Mouse (Mus musculus) left cerebral cortex, postnatal 14 days (tissue): ENCODE measurements around the gene Dennd1a. TPM values are rescaled to one million over a fixed set of nuclear protein-coding genes. Genes with fewer than 3 reads are reported as not detected.
A peak's percentile ranks its signal among the peaks of the same experiment; 100 is the strongest.

ENCODE experiments used
- DNase-seq, 2 experiments: peaks; one replicate each; pipeline ENCODE4 v3.0.0; 2021 to 2022; ENCODE audit warnings: low spot score in 2 of 2, mixed read lengths in 1 of 2
- intact Hi-C: fragments of 180-260 bp; cut with DNase I; formaldehyde crosslinking; loops from one replicate; pipeline ENCODE4 v1.15.1; 2025
- total RNA-seq, 2 experiments: library from RNA; stranded (reverse); gene quantifications; 2 replicates each; pipeline ENCODE4 v1.2.3; 2021

Gene Dennd1a
- total RNA-seq, 2 experiments from 2014 or later = 68.5 to 70.1 TPM

DNA sequence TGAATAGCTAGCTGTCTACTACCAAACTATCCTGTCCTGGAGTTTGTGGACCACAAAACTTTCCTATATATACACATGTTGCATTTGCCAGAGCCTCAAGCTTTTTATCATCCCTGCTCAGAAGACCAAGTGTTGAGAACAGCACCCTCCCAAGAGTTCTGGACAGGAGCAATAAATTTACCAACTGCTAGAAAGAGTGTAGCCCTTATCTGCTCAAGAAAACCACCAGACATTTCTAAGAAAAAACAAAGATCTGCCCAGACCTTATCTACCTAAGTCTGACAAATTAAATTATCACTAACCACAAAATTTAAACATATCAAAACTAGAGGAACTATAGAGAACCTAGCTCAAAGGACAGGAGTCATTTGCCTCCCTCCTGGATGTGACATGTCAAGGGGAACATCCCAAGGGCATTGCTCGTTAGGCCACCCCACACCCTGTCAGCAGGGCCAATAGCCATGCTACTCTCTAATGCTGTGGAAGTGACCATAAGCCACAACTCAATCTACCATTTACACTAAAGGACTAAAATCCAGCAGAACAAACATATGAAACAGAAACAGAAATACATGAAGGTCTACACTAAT, 154.9 kb downstream of the Dennd1a start:
- intact Hi-C loops = no loop called here
- no peak for DNase-seq

DNA sequence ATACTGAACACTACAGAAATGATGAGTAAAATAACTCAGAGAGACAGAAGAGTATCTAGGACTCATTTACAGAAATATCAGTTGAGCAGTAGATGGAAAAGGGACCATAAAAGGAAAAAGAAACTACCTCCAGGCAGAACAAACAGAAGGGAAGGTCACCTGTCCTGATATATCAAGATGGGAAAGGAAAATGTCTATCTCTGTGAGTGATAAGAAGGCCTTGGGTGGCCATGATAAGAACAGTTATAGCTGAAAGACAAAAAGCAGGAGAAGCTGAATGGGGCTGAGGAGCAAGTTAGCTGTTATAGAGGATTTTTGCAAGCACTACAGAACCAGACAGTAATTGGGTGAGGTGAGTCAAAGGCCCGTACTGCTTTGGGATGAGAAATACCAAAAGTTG, 155.7 kb downstream of the Dennd1a start:
- no peak for DNase-seq
- intact Hi-C loops = no loop called here

DNA sequence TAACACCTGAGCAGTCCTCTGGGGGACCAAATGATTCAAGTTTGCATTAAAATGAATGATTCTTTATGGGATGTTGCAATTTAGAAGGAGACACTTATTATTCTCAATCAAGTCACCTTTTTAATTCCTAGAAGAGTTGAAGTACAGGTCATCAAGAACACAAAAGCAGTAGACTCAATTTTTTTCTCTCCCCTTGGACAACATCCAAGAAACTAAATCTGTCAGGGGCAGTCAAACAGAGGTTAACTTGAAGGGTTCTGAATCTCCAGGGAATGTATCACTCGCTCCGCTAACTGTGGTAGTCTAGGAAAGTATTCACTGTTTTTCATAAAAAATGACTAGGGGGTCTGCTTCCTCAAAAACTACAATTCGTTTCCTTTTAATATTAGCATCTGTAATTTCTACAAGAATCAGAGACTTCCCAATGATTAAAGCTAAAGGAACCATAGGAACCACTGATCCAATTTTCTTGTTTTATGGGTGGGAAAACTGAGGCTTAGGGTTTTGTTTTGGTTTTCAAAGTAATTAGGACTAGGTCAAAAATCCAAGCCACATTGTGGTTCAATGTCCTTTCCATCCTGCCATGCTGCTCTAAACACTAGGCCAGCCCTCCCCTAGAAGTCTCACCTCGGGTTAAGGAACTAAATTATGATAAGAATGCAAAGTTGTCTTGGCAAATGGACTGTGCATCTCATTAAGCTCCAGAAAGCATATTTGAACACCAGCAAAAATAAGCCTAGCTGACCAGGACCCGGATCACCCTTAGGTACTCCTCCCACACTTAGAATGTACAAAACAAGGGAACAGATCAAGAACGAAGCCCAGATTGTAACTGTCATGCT, 157.0 kb downstream of the Dennd1a start:
- DNase-seq = no peak
- intact Hi-C loops = no loop called here

DNA sequence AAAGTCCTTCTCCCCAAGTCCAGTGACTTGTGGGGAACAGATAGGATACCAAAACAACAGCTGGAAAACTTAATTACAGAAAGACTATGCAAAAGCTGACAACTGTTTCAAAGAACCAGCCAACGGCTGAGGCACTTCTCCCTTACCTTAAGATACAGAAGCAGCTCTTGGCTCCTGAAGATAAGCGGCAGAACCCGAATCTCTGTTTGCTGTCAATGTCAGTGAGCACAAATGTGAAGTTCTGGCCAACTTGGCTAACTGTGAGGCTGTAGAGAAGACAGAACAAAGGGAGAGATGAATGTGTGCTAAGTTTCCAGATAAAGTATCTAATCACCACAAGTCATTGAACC, 160.8 kb downstream of the Dennd1a start:
- DNase-seq = no peak
- intact Hi-C loops = no loop called here

DNA sequence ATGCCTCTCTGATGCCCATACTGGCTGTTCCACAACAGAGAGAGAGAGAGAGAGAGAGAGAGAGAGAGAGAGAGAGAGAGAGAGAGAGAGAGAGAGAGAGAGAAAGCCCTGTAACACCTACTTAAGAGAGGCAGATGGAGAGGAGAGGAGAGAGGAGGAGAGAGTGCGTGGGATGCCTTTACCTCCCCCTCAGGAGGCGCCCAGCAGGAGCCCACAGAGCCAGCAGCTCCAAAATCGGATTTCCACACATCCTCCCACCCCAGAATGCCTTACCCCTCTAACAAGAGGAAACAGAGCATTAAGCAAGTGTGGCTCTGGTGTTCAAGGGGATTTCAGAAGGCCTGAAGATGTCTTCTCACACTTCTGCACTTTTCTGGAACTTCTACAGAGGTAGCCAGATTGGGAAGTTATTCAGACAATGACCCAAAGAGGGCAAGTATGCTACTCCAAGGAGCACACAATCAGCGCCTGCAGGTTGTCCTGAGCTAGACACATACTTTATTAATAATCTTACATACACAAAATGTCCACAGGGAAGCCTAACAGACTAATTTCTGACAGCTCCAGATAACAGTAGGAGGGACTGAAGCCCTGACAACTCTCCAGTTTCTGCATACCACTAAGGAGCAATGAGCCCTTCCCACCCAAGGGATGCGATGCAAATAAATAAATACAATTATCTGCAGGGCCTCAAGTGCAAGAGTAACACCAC, 161.4 kb downstream of the Dennd1a start:
- DNase-seq = no peak
- intact Hi-C loops = no loop called here

DNA sequence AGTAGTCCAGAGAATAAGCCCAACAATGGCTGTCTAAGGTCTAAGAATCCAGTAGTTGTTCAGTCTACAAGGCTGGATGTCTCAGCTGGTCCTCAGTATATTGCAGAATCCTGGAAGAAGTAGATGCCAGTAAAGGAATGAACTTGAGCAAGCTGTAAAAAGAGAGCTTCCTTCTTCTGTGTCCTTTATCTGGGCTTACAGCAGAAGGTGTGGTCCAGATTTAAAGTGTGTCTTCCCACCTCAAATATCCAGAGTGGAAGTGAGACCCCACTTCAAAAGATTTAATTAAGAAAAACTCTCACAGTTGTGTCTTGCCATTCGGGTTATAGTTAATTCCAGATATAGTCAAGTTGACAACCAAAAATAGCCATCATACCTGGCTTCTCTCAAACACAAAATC, 162.5 kb downstream of the Dennd1a start:
- intact Hi-C loops = no loop called here
- no peak for DNase-seq

DNA sequence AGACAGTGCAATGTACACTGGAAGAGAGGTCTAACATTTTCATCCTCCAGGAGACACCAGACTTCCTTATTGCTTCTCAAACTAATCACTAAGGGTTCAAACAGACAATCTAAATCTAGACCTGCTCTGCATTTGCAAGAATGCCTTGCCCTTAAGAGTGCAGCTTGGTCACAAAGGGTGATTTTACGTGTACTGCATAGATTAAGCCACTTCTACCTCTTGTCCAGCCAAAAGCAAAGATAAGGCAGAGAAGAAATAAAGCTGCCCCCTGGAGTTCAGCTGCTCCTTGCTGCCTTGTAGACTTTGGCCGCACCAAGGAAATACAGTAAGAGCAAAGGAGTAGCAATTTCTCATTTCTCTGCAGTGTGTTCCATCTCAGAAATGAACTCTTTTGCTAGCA, 172.2 kb downstream of the Dennd1a start:
- intact Hi-C loops = no loop called here
- DNase-seq = no peak

DNA sequence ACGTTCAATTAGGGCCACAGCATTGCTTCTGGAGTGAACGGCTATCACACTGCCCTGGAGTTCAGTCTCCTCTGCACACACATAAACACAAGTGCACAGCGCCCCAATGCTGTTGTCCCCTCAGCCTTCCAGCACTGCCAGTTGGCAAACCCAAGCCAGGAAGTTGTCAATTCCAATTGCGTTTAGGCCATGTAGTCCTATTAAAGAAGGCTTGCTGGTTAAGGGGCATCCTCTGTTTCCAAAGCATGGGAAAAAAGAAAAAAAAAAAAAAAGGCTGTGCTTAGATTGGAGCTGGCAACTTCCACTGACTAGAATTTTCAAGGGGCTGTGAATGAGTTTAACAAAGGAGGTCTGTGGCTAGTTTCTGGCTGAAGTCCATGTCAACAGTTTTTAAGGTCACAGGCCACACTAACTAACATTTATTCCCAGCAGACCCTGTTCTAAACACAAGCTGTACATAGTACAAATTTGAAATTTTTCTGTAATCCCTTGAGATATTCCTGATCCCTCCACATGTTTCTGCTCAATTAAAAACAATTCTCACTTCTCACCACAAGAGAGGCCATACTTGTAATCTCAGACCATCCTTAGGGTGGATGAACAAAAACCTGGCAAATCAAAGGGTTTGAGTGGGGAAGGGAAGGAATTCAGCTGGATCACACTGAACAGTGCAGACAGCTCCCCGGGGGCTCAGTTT, 175.4 kb downstream of the Dennd1a start:
- DNase-seq = peak; percentile 26 to 31
- intact Hi-C loops = no loop called here

DNA sequence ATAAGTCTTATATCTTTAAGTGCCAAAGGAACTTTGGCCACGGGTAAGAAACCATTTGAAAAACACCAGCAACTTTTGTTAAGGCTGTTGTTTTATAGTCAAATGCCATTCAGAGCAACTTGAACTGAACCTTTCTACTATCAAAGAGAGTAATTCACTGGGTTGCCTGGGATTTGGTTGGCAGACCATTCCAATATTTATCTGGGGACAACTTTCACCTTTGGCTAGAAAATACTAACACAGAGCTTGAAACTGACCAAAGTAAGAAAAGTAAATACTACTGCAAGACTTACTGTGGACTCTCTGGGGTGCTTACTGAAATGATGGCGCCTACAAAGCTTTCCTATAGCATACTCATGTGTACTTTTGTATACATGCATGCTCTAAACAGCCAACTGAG, 178.6 kb downstream of the Dennd1a start:
- DNase-seq = no peak

DNA sequence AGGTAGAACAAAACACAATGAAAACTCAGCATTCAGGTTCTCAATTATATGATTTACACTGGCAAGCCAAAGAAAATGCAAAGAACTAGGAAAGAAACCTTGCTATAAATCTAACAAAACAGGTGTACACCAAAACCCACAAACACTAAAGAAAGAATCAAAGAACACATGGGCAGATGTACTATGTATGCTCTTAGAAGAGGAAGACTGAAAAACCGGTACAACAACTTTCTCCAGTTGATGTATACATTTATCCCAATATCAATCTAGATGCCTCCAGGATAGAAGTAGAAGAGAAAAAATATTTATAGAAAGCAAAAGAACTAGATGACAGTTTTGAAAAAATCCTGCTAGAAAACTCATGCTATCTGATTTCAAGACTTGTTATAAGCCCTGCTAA, 184.5 kb downstream of the Dennd1a start:
- intact Hi-C loops = no loop called here
- DNase-seq = no peak

More for the DNA sequence above, 178.6 kb downstream of the Dennd1a start:
- intact Hi-C loops = no loop called here

DNA sequence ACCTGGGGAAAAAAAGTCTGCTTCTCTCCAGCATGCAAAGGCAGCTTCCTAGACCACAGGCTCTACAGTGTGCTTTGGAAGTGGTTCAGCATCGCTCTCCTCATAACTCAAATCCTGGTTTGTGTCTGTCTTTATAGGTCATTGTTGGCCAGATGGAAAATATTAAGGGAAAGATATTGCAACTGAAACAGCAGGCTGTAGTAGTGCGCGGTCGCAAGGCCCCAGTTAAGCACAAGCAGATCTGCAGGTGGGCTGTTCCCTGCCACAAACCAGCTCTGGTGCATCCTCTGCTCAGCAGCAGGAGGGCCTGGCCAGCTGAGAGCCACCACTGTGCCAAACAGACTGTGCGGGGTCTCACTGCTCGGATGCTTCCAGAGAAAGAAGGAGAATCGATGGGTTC, 186.9 kb downstream of the Dennd1a start:
- DNase-seq = no peak
- intact Hi-C loops = no loop called here

DNA sequence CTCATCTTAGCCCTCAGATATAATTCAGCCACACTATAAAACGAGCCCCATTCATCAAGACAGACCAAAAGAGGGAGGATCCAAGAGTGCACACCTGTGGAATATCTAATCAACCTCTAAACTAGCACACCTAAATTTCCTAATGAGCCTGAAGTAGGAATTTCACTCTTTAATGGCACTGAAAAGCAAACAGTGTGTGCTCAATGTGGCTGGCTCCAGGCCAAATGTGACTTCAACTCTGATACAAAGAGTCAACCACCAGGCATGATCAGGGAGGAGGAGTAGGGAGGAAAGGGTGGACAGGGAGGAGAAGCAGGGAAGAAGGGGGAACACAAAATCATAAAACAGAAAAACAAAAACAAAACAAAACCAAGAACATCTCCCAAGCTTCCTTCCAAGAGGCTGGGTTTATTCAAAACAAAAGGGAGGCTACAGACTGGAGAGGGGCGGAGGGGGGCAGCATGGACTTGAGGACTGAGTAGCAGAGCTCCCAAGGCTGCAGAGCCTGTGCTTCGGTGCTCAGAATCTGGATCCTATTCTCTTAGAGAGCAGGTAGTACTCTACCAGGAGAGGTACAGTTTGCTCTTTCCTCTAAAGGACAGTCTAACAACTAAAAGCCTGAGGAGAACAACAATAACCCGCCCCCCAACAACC, 187.9 kb downstream of the Dennd1a start:
- intact Hi-C loops = no loop called here
- no peak for DNase-seq

DNA sequence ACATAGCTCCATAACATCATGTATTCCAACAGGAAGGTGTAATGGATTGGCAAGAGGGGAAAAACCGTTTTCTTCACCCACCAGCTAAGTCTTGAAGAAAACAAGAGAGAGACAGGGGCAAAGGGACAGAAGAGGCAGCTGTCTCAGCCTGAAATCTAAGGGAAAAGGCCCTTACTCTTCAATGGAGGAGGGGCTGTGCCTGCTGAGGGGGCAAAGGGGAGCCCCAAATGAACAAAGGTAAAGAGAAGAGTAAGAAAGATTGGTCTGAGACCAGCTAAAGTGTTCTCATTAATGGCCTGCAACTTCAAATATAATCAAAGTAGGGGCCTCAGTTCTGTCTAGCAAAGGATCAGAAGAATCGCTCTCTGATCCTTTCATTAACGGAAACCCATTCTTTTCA, 189.7 kb downstream of the Dennd1a start:
- DNase-seq = no peak
- intact Hi-C loops = no loop called here

DNA sequence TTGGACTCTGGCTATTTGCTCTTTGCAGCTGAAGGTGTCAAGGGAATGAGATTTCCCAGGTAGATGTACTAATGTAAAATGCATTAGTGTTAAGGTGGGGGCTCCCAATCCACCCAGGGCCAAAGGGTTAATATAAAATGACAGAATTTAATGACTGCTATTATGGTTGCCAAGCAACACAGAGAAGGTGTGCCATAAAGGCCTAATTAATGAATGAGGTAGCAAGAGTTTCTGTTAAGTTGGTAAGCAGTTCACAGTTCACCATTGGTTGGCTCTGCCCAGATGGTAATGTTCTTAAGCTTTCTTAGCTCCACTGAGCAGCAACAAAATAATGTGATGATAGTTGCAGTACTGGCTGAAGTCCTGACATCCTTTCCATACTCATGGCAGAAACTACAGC, 190.9 kb downstream of the Dennd1a start:
- intact Hi-C loops = no loop called here

DNA sequence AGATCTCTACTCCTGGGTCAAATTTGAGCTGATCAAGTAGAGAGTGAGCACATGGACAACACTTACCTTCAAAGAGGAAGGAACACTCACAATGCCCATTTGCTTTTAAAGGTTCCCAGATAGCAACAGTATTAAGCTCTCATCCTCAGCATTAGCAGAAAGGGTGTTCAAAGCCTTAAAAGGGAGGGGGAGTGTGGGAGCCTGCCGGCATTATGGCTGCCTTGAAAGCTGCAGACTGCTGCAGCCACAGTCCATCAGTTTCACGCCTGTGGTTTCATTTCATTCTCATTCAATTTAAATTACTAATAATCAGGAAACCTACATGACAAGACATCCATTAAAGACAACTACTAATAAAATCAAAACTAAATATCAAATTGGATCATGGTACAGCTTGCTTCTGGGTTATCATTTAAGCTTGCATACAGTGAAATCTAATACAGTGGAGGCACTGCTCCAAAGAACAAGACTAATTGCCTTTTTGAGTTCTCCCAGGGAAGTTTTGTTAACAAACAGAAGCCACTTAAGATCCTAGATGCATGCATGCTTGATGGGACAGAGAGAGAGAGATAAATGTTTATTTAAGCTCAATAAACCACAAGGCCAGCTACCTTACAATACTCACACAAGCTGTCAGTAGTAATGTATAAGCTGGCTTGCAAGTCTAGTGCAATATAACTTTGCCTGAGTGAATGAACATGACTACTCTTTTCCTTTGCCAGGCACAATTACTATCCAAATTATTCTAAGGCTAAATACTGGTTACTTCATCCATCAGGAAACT, 192.6 kb downstream of the Dennd1a start:
- no peak for DNase-seq
- intact Hi-C loops = no loop called here

More for the DNA sequence above, 190.9 kb downstream of the Dennd1a start:
- DNase-seq = no peak

DNA sequence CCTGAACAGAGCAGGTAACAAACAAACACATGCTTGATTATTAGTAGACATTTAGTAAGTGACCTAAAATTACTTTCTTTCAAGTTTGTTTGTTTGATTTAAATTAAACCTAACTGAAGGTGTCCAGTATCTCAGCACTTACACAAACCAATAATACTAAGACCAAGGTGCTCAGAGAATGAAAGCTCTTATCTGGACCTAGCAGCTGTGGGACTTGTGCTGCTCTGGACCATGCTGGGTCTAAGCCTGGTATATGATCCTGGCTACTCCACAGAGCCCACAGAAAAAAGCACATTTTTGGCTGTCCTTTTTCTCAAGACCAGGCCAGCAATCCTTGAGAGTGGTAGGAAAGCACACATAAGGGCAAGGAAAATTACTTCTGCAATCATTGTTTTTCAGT, 193.2 kb downstream of the Dennd1a start:
- intact Hi-C loops = no loop called here
- no peak for DNase-seq

DNA sequence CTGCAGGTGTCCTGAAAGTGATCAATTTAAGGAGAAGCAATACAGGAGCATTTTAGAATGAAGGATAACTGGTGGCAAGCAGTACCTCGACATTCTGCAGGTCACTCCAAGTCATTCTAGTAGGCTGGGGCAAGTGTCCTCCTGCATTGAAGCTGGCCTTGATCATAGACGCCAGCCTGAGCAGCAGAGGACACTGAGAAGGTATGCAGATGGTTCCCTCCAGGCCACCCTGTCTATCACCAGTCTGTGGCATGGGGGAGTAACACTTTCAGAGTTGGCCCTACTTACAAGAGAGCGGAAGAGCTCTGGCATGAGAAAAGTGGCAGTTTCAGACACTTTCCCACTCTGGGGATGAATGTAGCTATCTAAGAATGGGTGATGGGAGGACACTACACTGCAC, 193.9 kb downstream of the Dennd1a start:
- intact Hi-C loops = no loop called here
- DNase-seq = no peak

DNA sequence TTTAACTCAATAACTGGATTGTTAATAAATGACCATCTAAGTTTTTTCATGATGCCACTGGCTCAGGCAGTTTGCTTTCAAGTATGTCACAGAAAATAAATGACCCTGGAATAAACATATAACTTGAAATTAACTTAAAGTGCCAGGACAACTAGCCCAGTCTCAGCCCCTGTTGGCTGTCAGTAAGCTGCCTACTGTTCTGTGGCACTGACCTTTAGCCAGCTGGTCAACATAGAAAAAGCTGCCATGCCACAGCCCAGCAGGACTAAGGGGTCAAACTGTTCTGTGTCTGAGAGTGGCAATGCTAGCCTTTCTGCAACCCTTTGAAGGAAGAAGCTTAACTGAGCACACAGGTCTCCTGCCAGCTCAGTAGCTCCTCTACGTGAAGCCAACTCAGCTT, 198.8 kb downstream of the Dennd1a start:
- no peak for DNase-seq
- intact Hi-C loops = no loop called here

DNA sequence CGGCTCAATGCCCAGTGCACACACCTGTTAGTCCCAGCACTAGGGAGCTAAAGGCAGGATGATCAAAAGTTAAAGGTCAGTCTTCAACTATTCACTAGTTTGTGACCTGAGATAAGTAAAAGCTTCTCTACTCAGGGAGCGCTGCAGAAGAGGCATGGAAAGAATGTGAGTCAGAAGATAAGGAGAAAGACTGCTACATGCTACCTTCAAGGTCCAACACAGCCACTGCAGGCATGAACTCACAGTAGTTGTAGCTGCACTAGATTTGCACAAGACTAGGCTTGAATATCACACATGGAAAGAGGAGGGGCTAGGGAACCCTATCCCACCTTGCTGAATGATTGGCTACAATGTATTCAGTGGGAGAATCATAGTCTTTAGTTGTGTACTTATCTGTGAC, 202.1 kb downstream of the Dennd1a start:
- DNase-seq = no peak
- intact Hi-C loops = no loop called here
